Mouse (Mus musculus) gastrocnemius, postnatal 14 days (tissue): ENCODE results near the gene Dnah14. TPM values are rescaled to one million over a fixed set of nuclear protein-coding genes. Genes with fewer than 3 reads are reported as not detected.
"Not testable (repeated sequence)": the region's sequence is repeated elsewhere in the genome, so short reads cannot be mapped to it uniquely, and the experiment has no call there.

Experiments
- DNase-seq: peaks from one replicate; pipeline ENCODE4 v3.0.0; 2021; ENCODE audit warnings: mixed read lengths
- intact Hi-C: fragments of 180-260 bp; cut with DNase I; formaldehyde crosslinking; loops from one replicate; pipeline ENCODE4 v1.15.1; 2025; ENCODE audit warnings: low total_unique reads
- total RNA-seq, 2 experiments: library from RNA; stranded (reverse); gene quantifications; 2 replicates each; pipeline ENCODE4 v1.2.3; 2021

Dnah14 gene
- total RNA-seq, 2 experiments from 2014 or later, result 0.24 to 0.37 TPM

DNA sequence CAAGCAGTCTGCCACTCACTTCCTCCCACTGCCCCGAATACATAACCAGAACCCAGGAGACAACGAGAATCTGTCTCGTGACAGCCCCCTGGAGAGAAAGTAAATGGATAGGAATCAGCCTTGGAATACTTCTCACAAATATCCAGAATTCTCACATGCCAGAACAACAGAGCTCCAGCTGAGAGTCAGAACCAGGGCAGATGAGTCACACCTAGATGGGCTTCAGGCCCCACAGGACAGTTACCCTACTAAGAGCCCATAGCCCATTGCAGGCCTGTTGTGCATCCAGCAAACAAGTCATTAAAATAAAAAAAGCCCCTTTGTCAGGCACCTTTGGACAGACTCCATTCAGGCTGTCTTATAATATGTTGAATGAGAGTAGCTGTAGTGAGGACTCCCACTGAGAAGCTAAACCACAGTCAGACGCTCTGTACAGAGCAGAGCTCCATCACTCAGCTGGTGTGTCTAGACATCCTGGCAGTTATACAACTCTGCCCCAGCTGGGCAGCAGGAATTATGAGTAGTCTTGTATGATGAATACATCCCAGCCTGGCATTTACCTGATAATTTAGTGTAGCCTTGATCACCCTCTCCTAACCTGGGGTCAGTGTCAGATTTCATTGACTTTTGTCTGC, 166.0 kb downstream of the Dnah14 start:
- intact Hi-C loops, result no loop called here
- DNase-seq, result no peak

DNA sequence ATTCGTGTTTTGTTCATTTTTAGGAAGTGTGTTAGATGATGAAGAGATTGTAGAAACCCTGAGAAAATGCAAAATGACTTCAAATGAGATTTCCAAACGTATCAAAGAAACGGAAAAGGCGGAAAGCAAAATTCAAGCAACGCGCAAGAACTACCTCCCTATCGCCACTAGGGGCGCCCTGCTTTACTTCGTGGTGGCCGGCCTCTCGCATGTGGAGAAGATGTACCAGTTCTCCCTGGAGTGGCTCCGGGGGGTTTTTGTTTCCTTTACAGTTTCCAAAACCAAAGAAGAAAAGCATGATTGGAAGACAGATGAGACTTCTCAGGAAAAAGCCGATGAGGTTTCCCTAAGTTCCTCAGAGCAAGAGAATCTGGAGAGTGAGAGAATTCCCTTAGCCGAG, 193.0 kb downstream of the Dnah14 start:
- intact Hi-C loops, result no loop called here
- DNase-seq, result no peak

DNA sequence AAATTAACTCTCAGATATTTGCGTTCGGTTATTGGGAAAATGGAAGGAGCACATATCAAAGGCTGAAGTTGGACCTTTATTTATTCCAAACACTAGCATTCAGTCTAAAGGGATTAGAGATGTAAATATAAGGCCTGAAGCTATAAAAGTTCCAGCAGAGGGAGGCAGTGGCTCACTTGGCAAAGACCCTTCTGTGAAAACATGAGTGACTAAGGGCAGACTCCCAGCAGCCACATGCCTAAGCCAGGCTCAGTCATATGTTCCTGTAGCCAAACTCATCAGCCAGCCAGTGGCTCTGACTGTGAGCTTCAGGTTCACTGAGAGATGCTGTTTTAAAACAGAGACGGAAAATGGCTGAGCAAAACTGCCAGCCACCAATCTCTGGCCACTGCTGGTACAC, 195.5 kb downstream of the Dnah14 start:
- intact Hi-C loops, result no loop called here

DNA sequence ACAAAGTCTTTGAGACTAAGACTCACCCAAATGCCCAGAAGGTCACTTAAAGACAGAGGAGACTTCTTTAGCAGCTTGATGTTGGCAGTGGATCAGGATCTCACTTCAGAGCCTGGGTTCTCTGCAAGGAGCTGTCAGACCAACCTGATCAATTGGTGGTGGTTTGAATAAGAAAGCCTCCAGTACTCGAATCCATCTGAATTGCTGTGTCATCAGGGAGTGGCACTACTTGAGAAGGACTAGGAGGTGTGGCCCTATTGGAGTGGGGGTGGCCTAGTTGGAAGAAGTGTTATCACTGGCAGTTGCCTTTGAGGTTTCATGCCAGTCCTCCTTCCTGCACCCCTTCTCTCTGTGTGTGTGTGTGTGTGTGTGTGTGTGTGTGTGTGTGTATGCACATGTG, 200.2 kb downstream of the Dnah14 start:
- DNase-seq, result no peak
- intact Hi-C loops, result no loop called here

More for the DNA sequence above, 195.5 kb downstream of the Dnah14 start:
- DNase-seq, result no peak

DNA sequence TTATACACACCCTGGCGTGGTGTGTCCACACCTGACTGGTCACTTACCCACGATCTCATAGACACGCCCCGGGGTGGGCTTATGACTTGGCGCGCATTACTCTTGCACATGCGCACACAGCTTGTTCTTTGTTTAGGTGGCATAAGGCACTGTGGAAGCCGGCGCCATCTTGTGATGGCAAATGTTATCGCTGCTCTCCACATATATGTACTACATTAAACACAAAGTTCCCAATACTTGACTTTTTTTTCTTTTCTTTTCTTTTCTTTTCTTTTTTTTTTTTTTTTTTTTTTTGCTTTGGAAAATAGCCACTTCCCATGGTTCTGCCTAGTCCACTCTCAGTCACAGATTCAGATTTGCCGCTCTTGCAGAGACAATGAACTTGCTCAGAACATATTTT, 206.2 kb downstream of the Dnah14 start:
- DNase-seq, intact Hi-C loops: not testable (repeated sequence)

DNA sequence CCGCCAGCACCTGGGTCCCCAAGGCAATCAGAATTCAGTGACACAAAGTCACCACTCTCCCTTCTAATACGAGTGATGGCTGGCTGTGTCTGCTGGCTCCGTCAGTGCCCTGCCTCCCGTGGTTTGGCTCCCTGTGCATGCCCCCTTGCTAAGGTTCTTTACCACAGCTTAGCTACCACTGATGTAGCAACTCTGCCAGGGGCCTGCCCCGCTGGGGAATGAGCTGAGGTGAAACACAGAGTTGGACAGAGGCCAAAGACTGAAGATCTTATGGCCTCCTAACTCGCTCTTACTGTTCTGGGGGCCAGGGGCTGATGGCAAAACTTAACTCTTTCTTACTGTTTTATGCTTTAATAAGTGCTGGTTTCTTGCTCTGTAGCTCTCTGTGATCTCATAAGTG, 213.6 kb downstream of the Dnah14 start:
- no peak for DNase-seq
- intact Hi-C loops, result no loop called here

DNA sequence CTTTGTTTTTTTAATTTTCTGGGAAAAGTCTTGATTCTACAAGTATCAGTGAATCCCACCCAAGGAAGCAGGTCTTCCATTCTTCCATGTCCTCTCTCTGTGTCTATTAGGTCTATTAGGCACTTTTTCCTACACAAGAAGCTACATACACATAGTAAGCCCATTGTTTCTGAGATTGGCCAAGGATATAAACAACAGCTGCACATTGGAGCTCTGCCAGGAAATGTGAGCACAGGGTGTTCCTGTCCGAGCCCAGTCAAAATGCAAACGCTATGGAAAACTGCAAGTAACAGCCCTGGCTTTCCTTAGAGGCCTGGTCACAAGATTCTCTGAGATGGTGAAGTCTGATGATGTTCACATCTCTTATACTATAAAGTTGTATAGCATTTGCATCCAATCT, 217.2 kb downstream of the Dnah14 start:
- intact Hi-C loops, result no loop called here
- DNase-seq, result peak; percentile 64

DNA sequence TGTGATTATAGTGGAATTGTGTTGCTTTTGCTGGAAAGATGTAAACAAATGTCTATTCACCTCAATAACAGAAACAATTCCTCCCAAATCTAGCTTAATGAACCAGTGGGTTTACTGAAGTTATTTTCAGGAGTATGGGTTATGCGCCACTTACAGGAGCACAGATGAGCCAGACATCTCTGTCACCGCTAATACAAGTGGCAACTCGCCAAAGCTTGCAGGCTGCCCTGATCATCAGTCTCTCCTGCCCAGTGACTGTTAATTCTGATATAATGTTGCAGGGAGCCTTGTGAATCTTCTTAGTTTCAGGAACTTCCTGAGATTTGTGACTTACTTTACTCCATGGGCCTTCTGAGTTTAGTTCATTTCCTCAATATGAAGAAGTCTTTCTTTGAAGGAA, 223.6 kb downstream of the Dnah14 start:
- no peak for DNase-seq
- intact Hi-C loops, result no loop called here

DNA sequence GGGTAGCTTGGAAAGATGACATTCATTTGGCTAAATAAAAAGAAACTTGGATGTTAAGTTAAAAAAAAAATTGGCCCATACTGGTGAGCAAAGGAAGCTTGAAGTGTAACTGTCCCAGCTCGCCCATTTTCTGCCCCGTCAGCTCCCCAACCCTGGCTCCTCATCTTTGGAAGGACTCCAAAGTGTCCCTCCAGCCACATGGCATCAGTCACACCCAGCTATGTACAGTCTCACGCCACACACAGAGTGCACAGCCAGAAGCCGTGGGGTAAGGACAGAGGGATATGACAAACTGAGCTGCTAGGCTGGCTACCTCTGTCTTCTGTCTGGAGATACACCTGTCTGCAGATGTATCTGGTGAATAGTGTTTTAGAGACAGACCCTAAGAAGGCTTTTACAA, 224.3 kb downstream of the Dnah14 start:
- intact Hi-C loops, result no loop called here
- no peak for DNase-seq

DNA sequence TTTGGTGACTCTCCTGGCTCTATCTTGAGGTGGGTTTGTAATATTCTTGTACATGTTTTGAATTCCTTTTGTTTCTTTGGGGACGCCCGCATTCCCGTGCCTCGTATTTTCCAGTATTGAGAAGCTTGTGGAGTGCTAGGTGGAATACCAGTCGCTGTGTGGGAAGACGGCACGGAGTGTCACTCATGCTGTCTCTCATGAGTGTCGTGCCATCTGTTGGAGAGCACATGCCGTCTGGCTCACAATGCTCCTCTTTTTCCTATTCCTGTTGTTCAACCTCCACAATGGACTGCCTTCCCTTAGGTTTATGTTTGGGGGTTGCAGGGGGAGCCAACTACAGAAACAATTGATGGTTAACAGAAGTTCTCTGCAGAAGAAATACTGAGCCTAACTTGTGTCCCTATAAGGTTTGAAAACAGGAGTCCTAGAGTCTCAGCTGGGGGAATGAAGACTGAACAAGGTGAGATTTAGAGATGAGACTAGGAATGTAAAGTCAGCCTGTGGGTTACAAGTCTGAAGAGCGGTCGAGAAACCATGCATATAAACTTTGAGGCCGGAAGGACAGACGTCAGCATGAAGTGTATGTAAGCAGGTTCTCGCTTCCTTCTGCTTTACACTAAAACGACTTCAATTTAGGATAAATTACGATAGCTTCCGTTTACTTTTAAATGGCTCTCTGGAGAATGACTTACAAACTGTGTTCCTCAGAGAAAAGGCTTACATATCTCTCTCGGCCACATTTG, 235.3 kb downstream of the Dnah14 start:
- intact Hi-C loops, result no loop called here

DNA sequence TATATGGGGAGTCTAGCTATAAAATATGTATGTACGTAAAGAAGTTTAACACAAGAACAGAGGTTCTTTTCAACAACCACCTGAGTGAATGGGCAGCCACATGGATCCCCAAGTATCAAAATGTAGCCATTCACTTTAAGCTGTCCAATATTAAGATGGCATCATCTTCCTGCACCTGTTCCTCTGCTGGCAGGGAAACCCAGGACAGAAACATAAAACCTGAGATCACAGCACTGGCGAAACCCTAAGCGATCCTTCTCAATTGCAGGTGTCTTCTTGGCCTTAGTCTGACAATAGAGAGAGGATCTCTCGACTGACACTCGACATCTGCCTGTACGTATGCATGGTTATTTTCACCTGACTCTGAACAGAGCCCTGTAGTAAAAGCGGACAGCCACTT, 250.4 kb downstream of the Dnah14 start:
- intact Hi-C loops, result no loop called here
- DNase-seq, result no peak

More for the DNA sequence above, 235.3 kb downstream of the Dnah14 start:
- no peak for DNase-seq

DNA sequence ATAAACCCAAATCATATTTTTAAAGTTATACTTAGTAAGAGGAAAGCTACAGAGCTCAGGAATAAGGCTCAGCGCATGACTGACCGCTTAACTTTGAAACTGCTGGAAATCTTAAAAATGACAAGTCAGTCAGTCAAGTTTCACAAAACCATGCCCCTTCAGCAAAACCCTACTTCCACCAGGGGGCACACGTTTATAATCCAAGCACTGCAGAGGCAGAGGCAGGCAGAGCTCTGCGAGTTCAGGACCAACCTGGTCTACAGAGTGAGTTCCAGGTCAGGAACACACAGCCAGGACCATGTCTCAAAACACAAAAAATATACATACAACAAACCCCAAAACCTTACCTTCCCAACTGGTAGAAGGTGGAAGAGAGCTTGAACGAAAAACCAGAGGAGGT, 252.0 kb downstream of the Dnah14 start:
- intact Hi-C loops, result no loop called here
- no peak for DNase-seq

DNA sequence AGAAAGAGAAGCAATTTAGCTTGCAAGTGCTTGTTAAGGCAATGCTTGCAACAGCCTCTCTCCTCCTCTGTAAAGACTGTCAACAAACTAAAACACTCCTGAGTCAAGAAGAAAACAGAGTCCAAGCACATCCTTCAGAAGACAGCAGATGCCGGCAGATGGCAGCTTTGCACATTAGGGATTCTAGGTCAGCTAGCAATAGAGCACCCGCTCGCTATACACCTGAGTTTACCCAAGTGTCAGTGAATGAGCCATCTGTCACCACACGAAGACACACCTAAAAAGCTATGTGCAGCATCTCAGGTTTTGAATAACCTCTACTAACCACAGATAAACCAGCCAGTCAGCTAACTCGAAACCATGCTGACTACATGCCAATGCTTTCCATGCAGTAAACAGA, 256.4 kb downstream of the Dnah14 start:
- intact Hi-C loops, result no loop called here
- DNase-seq, result no peak

DNA sequence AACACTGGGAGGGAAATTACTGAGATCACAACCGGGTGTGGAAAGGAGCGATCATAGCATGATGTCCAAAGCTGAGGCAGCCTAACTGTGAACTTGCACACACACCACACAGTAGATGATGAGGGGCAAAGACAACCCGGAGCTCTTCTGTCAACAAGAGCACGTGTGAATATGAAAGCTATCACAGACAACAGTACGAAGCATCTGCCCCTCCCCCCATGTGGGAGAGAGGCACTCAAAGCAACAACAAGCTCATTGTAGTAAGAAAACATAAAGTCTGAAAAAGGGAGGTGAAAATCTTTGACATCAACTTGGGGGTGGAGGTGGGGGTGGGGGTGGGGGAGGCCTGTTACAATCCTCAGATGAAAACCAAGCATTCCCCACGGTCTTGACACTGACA, 256.8 kb downstream of the Dnah14 start:
- intact Hi-C loops, result no loop called here
- DNase-seq, result no peak

DNA sequence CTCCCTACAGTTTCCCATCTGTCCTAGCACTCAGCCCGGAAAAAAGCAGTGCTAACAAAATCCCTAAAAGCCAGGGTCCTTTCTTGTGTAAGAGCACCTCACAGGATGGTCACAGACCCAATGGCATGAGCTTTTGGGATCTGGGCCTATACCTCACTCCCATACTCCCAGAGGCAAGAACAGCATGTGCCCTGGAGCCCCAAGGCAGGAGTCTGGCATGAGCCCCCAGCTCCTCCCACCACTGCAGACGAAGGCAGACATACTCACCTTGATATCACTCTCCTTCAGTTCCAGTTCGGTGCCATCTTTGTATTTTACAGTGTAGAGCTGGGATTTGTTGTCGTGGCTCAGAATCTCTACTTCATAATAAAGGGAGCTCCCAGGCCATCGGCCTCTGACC, 261.8 kb downstream of the Dnah14 start:
- intact Hi-C loops, result no loop called here
- no peak for DNase-seq

DNA sequence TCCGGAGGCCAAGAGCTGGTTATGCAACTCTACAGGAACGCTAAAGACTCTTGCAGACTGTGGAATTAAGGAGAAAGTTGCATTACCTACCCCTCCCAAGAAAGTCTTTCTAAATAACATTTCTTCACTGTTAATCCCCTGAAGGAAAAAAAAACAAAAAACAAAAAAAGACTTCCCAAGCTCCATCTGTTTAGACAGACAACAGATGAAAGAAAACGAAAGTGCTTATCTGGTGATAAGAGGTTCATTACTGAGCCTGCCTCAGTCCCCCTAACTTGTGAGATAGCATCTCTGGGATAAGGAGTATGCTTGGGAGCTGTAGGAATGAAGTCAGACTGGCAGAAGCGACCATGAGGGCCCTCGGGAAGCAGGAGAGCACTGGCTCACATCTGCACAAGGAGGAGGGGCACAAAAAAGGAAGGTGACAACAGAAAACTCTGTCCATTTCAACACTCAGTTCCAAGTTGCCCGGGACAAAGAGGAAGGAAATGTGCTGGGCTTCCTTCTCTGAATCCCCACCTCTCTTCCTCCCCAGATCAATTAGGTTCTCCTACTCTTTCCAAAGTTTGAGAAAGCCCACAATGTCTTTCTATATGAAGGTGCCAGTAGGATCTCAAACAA, 263.5 kb downstream of the Dnah14 start:
- DNase-seq, result no peak
- intact Hi-C loops, result no loop called here

DNA sequence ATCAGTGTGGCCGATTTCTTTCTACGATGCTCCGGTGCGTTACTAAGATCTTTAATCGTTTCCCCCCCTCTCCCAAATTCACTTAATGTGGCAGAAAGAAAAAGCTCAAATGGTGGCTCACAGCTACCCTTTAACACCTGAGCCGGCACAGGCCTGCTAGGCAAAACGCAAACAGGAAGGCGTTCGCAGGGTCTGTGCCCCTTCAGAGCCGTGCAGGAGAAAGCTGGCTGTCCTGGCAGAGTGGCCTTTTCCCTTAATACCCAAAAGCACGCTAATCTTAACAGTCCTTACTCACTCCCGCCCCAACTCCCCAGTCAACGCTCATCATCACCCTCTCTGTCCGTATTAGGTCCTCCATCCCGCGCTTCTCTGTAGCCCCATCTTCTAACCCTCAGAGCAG, 265.0 kb downstream of the Dnah14 start:
- DNase-seq, result no peak
- intact Hi-C loops, result no loop called here

DNA sequence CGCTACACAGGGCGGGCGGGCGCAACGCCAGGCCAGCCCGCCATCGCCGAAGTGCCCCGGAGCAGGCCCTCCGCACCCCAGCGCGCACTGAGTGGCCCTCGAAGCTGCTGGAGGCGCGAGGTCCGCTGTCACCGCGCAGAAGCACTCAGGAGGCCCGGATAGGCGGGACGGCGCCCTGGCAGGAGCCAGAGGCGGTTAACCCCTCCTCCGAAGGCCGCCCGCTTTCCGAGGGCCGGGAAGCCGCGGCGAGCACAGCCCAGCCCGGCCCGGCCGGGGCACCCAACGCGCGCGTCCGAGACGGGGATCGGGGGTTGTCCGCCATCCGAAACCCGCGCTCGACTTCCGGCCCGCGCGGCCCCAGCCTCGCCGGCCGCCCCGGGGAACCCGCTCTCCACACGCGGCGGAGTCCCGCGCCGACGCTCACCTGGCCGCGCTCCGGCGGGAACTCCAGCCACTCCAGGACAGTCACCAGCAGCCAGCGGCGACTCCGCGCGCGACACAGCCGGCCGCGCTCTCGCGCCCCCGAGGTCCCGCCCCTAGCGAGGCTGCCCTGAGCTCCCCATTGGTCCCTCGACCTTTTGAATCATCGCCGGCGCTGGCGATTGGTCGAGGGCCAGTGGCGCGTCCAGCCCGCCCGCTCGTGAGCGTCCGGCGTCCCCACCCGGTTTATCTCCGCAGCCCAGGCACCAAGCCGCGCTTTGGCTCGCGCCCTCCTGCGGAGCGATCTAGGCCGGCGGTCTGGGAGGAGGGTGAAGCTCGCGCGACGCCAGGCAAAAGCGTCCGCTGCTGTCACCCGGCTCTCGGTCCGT, 265.7 kb downstream of the Dnah14 start:
- intact Hi-C loops, result no loop called here
- peak; percentile 98 for DNase-seq

DNA sequence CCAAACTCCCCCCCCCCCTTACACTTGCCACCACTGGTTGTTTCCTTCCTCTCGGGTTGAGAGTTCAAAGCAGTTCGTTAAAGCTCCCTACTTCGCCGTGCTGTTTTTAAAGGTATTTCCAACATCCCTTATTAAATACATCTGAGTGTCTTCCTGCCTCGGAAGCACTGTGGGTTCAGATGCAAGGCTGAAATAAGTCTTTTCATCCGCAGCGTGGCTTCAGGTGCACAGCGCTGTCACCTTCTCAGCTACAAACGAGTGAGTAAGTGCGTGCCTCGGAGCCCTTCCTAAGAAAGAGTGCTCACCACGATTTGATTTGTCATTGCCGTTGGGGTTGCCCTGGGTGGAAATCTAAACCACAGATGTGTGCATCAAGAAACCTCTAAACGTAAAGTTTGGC, 266.4 kb downstream of the Dnah14 start, which contains the start of gene Lbr:
Gene Lbr (minus strand): TSS at position 266 of the 400 bp plus-strand sequence.
- intact Hi-C loops, result no loop called here
- DNase-seq, result no peak

DNA sequence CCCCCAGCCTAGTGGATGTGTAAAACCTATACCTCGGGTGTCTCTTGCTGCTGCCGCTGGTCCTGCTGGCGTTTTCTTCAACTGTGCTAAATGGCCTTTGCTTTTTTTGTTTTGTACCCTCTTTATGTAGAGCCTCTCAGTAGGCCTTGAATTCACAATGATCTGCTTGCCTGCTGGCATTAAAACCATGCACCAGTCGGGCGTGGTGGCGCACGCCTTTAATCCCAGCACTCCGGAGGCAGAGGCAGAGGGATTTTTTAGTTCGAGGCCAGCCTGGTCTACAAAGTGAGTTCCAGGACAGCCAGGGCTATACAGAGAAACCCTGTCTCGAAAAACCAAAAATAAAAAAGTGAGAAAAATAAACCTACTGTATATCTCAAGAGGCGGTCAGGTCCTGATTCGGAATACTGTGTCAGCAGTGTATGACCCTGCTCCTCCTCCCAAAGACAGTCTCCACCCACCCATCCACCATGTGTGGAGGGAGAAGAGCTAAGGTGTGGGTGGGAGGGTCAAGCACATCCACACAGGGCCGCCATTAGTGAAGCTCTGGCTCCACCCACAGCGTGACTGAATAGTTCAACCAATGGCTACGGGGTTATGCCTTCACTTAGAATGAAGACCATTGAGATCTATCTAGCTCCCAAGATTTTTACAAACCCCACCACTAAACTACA, 268.7 kb downstream of the Dnah14 start:
- DNase-seq, result no peak
- intact Hi-C loops, result no loop called here
